Mouse (Mus musculus): ENCODE measurements around the gene Pole3.

DNA sequence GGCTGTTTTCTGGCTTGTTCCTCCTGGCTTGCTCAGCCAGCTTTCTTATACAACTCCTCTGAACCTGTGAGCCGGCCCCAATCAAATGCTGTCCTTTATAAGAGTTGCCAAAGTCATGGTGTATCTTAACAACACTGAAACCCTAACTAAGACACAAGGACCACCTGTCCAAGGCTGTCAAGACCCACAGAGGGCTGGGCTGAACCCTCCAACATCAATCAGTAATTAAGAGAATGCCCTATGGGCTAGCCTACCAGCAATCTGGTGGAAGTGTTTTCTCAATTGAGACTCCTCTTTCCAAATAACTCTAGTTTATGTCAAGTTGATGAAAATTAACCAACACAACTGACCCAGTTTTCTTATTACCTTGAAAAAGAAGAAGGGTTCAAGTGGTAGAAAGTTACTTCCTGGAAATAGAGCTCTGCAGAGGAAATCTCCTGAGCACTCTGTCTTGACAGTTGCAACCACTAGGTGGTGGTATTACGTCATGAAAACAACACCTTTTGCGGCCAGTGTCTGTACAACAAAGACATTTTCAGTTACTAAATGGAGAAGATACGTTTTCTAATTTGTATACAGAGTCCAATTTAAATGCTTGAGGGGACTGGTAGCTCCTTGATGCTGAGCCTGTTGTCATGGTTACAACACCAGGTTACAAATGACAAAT, 36.2 kb upstream of the Pole3 start:
- TF ChIP-seq CTCF (IDR thresholded peaks at IDR 0.05; ENCODE audit: low read depth) (peak; percentile 81), EP300 (IDR thresholded peaks at IDR 0.05; ENCODE audit: low read depth) (no peak)
